Mouse (Mus musculus) heart, postnatal 25 days (tissue): Measurements from ENCODE around the gene Adi1. TPM values are rescaled to one million over a fixed set of nuclear protein-coding genes. Genes with fewer than 3 reads are reported as not detected.

Source experiments
- DNase-seq: peaks from one replicate; pipeline ENCODE4 v3.0.0; 2022; ENCODE audit warnings: low spot score
- intact Hi-C: fragments of 180-260 bp; cut with DNase I; formaldehyde crosslinking; loops from one replicate; pipeline ENCODE4 v1.15.1; 2025
- total RNA-seq, 2 experiments: library from RNA; stranded (reverse); gene quantifications; 2 replicates each; pipeline ENCODE4 v1.2.3; 2021

Gene Adi1
- total RNA-seq, 2 experiments from 2014 or later = 41.0 to 43.8 TPM

DNA sequence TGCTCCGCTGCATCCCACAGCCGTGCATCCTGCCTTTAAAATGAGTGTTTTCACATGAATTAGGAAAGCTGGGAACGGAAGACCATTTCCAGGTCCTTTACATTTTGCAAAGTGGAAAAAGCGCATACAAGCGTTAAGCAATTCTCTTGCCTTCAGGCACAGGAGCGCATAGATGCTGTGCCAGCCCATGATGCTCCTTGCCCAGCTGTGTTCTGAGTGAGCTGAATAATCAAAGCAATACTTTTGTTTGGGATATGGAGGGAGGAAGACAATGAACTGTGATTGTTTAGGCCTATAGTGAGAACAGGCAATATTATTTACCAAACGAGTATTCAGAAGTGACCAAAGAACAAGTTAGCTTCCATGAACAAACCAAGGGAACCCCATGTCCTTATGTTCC lies 15.7 kb downstream of the Adi1 start:
- DNase-seq = no peak
- intact Hi-C loops = no loop called here

DNA sequence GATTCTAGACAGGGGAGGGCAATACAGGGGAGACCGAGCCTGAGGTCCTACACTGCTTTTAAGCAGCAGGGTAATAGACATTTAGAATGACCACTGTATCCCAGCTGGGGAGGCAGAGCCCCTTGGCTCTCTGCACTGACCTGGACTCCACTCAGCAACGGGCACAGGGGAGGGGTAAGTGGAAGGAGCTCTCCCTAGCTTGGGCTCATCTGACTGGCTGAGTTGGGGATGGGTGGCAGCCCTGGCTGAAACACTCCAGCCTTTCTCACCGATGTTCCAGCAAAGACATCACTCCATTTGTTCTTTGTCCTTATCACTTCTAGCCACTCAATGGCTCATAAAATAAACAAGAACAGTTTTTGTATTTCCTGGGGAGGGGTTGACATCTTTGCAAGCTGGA lies 18.7 kb downstream of the Adi1 start:
- intact Hi-C loops = no loop called here
- no peak for DNase-seq

DNA sequence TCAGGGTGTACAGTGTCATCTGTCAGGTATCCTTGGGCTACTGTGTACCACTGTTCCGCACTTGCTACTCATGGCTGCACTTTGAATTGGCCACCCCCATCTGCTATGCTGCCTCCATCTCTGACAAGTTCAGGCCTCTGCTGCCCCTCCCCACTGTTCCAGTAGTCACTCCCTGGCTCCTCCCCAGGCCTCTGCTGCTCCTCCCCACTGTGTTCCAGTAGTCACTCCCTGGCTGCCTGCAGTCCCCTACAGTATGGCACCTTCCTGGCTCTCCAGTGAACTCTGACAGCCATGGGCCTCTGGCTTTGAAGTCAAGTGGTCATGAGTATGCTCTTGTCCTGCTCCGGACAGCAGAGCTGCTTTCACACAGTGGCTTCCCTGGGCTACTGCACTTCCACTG lies 19.2 kb downstream of the Adi1 start:
- intact Hi-C loops = no loop called here
- DNase-seq = no peak

DNA sequence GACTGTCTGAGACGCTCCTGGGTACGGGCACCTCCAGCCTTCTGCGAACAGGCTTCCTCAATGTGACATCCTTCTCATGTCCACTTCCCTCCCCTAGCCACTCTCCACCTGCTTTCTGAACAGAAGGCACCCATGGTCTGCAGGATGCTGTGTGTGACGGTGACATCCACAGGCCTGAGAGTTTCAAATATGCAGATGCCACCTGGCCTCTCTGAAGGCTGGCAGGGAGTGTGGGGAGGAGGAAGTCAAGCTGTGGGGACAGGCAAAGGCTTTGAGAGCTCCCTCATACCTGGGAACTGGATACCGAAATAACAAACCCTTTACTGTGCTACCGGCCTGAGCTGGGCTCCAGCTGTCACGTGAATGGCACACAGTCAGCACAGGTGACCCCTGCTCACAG lies 19.7 kb downstream of the Adi1 start:
- intact Hi-C loops = no loop called here
- DNase-seq = no peak

DNA sequence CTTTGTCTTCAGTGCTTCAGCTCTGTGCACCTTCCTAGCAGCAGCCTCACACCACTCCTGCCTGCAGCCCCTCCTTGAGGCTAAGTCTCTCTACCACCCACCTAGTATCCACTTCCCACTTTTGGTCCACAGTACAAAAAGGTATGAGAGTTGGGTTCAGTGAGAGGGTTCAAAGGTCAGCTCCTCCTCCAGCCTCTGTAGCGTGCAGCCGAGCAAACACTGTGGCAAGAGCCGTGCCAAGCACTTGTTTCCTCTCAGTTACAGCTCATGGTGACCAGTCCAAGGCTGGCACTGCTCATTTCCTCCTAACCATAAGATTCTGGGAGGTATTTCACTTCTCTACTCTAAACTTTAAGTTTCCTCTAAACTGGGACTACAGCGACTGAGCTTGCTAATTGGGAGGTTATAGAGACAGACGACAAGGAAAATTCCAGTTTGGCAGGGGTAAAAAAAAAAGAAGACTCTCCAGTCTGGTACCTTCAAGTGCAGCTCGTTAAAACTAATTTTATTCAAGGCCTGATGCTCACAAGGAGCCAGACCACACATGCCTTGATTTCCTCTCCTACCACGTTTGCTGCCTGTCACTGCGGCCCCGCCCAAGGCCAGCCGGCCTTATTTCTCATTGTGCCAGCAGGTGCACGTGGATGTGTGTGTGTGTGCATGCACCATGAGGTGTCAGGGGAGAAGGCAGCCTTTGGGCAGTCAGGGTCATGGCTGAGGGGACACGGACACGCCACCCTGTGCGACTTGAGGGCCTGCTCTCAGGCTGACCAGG lies 23.0 kb downstream of the Adi1 start:
- no peak for DNase-seq
- intact Hi-C loops = loop anchor here (2.0 kb wide), 1 partner anchor 109 kb away; no protein-coding TSS in a partner anchor

DNA sequence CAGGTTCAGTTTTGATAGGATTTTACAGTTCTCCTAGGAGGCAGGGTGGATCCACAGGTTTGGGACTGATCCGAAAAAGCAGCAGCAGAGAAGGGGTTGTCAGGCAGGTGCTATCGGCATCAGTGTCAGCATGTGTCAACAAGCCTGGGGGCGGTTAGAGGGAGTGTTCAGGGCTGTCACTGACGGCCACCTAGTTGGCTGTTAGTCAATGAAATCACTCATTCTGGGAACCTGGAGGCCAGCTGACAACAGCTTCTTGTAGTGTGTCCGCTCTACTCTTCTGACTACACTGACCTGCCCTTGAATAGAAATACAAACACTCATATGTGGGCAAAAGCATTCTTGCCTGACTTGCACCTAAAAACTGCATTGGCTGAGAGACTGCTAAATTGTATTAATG lies 24.1 kb downstream of the Adi1 start:
- intact Hi-C loops = loop anchor here (2.0 kb wide), 1 partner anchor 110 kb away; no protein-coding TSS in a partner anchor
- no peak for DNase-seq

DNA sequence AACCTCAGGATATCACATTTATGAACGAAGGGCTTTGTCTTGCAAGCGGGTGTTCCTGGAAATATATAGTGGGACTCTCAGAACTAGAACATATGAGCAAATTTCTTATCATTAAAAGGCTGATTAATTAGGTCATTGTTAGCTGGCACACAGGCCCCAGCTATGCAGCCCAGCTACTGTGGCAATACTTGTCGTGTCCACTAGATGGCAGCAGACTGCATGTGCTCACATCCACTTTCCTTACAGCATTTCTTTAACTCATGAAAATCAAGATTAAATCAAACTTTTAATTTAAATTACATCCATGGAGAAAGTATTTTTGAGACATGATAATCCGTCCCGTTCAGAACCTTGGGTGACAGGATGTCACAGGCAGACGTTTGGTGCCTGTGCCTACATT lies 24.6 kb downstream of the Adi1 start:
- no peak for DNase-seq
- intact Hi-C loops = loop anchor here (2.0 to 10.0 kb wide), 3 partner anchors 111 to 435 kb away; no protein-coding TSS in a partner anchor

DNA sequence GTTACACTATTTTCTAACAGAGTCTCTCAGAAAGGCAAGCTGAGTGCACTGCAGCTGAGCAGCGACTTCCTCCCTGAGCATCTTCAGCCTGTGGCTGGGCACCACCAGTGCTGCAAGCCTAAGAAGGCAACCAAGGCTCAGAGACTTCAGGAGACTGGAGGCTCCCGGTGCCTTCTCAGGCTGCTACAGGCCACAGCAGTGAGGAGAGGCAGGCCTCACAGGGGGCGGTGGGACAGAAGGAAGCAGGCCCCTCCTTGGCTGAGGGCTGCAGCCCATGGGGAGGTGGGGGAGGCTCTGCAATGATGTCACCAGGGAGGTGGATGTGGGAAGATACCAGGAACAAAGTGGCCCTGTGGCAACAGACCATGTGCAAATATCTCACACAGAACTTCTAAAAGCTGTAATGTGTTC lies 25.1 kb downstream of the Adi1 start:
- DNase-seq = no peak
- intact Hi-C loops = loop anchor here (5.0 to 10.0 kb wide), 2 partner anchors 132 to 435 kb away; no protein-coding TSS in a partner anchor

DNA sequence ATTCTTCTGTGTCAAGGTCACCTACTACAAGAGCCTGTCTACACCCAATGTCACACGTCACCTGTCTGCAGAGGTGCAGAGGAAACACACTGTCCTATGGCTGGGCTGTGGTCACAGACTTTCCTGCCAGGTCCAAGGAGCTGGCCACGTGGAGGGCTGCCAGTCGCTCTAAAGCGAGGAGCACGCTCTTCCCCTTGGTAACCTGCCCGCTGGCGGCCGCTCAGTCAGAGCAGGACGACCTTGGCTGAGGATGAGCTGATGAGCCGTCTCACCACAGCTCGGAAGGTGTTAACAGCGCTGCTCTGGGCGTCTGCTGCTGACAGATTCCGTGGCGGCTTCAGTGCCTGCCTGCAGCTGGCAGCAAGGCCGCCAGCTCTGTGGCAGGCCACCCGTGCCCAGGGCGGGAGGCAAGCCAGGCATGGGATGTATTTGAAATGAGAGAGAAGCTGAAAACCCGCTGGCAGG lies 25.6 kb downstream of the Adi1 start:
- peak; percentile 59 for DNase-seq
- intact Hi-C loops = loop anchor here (5.0 to 10.0 kb wide), 2 partner anchors 132 to 434 kb away; no protein-coding TSS in a partner anchor

DNA sequence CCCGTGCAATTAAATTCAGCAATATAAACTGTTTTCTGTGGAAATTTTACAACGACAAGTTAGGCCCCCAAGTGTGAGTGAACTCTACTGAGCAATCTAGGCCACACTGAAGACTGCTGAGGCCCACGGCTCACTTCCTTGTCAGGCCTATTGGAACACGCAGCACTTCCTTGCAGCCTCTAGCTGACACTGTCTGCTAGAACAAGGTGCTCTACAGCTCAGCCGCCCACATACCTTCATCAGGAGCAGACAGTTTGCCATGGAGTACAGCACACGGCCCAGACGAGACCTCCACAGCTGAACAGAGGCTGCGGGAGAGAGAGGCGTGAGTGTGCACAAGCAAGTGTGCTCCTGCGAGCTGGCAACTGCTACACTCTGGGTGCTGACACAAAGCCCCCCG lies 26.3 kb downstream of the Adi1 start:
- no peak for DNase-seq
- intact Hi-C loops = loop anchor here (5.0 to 10.0 kb wide), 2 partner anchors 131 to 433 kb away; no protein-coding TSS in a partner anchor

DNA sequence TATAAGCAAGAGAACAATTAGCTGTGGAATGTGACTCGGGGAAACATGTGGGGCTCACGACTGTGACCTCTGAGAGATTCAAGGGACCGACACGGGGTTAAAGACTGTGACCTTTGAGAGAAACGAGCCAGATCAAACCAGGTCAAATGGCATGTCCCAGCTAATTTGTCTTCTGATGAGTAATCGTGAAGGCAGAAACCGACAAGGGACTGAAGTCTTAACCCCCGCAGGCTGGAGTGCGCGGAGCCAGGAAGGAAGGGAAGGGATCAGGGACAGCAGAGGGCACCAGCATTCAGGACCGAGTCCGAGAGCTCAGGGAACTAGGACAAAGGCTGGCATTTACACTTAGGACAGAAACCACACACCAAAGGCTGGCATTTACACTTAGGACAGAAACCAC lies 29.4 kb downstream of the Adi1 start:
- intact Hi-C loops = loop anchor here (5.0 to 10.0 kb wide), 2 partner anchors 128 to 430 kb away; no protein-coding TSS in a partner anchor
- no peak for DNase-seq

DNA sequence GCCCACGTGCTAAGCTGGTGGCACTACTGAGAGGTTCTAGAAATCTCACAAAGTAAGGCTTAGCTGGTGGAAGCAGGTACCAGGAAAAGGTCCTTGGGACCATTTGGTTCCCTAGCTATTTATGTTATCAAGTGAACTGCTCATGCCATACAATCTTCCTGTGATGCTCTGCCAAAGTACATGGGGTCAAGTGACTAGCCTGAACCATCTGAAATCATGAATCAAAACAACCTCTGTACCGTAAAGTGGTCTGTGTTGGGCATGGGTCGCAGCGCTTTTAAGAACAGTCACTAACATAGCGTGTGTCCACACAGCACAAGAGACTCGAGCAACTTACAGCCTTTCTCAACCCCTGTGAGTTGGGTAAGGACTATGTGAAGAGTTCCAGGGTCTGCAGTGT lies 30.2 kb downstream of the Adi1 start:
- no peak for DNase-seq
- intact Hi-C loops = loop anchor here (10.0 kb wide), 1 partner anchor 430 kb away; no protein-coding TSS in a partner anchor

DNA sequence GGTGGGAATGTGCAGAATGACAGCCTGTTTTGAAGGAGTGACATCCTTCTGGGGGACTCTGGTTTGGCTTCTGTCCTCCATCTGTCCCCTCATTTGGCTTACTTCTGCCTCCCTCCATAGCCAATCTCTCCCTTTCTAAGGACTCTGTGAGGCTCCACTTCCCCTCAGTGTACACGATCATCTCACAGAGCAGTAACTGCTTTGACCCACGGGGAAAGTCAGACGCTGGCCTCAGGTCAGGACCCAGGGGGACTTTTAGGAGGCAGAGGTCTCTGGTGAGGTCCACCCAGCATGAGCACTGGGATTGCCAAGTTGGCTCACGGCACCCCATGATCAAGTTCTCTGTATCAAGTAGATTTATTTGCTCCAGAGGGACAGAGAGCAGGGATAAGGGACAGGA lies 33.1 kb downstream of the Adi1 start:
- intact Hi-C loops = loop anchor here (10.0 kb wide), 1 partner anchor 427 kb away; no protein-coding TSS in a partner anchor
- no peak for DNase-seq

DNA sequence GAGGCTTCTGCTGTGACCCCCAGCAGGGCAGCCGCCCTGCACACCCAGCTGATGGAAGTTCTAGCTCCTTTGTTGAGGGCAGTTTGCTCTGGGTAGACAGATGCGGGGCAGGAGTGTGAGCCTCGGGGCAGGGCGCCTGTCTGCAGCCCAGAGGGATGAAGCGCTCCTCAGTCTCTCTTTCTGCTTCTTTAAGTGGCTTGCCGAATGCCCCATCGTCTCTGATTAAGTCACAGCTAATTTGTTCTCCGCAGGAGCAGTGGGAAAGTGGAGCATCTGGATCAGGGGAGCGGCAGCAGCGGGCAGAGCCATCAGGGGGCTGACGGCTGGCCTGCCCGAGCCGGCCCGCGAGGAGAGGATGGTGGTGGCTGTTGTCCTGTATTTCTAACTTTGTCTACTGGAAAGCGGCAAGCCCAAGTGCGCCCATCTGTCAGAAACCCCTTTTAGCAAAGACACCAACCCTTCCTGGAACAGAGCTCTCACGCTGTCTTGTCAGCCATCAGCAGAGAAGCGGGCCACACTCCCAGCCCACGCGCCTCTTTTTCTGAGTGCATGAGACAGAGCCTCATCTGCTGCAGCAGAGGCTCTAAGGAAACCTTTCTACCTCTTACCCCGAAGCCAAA lies 35.6 kb downstream of the Adi1 start:
- DNase-seq = no peak
- intact Hi-C loops = no loop called here

DNA sequence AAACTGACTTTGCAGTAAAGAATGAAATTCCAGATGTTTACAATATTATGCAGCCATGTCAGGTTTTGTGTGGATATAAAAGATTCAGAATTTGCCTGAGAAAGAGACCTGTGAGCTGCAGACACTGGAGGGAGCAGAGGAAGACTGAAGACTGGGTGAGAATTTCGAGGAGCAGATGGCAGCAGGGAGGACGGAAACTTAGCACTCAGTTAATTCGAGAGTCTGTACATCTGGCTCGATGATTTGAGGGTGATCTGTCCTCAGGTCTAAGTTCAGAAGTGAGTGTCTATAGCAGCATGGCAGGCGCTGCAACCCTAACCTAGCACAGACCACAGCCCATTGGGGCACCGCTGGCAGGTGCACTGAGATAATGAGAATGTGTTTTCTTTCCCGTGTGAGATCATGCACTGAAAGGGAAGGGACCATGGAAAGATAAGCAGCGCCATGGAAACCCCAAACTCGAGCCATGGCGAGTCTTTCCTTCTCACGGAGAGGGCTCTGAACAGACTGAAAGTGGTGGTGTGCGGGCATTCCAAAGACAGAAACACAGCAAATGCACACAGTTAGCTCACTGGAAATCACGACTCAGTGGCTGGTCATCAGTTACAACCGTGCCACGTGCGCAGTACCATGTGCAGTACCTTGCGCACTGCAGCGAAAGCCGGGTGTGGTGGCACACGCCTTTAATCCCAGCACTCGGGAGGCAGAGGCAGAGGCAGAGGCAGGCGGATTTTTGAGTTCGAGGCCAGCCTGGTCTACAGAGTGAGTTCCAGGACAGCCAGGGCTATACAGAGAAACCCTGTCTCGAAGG lies 40.0 kb downstream of the Adi1 start:
- DNase-seq = no peak
- intact Hi-C loops = no loop called here

DNA sequence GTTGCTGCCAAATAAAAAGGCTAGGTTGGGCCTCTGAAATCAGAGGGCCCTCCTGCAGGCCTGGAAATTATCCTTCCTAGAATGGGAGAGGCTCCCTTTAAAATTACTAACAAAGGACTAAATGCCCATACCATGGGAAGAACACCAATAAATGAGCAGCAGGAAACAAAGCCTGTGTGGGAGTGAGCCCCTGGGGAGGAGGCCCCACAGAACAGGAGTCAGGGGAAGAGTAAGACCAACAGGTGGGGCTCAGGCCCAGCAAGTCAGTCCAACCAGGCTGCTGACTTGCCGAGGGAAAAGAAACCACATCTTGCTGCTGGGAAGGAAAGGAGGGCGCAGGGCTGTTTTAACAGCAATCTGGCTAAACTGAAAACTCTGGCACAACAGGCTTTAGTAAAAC lies 42.0 kb downstream of the Adi1 start:
- no peak for DNase-seq
- intact Hi-C loops = no loop called here

DNA sequence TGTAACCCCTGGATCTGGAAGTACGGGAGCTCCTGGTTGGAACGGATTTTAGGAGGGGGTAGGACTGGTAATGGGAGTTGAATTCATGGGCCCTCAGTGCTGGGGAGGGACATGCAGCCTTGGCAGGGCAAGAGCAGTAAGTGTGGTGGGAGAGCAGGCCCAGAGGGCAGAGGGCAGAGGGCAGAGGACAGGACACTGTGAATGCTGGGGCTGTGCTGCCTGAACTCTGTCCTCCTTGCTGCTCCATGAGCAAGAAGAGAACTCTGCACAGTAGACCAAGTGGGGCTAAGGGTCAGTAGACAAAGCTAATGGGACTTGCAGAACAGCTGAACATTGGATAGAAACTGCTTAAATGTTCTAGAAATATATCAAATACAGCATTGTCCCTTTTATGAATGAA lies 43.1 kb downstream of the Adi1 start:
- intact Hi-C loops = no loop called here
- no peak for DNase-seq

DNA sequence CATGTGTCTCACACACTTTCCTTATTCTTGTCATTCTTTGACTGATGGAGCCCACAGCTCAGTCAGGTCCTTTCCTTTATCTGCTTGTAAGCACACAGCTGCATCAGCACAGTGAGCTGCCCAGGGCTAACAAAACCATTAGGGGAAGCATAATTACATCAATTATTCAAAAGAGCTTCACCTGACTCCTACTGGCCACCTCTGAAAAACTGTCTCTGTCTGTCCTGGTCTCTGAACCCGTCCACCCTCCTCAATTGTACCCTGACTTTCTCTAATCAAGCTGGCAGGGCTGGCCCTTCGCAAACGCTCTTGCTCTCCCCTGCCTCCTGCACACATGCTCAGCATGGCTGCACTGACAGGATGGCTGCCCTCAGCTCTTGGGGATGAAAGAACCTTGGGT lies 49.3 kb downstream of the Adi1 start:
- no peak for DNase-seq
- intact Hi-C loops = no loop called here

DNA sequence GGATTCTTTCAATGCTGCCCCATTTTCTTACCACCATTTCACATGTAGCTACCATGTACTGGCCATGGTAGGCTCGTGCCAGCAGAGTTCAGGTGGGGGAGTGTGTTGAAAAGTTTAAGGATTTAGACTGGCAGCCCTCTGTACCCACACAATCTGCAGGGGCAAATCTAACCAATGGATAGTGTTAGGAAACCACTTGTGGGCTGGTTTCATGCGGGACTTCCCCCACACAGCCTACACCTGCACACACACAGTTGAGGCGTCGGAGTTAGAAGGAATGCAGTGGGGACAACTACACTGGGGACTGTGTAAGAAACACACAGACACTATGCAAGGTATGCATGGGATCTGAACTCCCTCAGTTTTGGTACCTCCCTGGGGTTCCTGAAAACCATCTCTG lies 51.2 kb downstream of the Adi1 start:
- DNase-seq = no peak
- intact Hi-C loops = no loop called here

DNA sequence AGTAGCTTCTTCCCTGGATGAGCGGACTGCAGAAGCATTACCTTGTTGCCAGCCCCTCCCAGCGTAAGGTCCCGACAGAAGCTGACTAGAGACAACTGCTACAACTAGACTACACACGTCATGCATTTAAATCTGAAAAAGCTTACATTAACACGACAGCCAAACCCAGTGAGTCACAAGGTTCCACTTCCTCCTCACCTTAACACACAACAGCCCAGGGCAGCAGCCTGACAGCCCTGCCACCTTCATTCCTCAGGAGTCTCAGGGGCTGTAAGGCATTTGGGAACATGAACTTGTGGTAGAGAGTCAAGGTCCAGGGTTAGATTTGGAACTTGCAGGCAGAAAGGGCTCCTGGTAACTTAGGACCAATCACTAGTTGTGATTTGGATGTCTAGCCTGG lies 52.0 kb downstream of the Adi1 start:
- DNase-seq = no peak
- intact Hi-C loops = no loop called here
